Mouse (Mus musculus) midbrain, embryonic 15.5 days (tissue): Measurements from ENCODE around the gene Rnf169. TPM values are rescaled to one million over a fixed set of nuclear protein-coding genes. Genes with fewer than 3 reads are reported as not detected.
A peak's percentile ranks its signal among the peaks of the same experiment; 100 is the strongest.

Source experiments
- ATAC-seq: fragments of 200-750 bp; cut with Nextera tagmentation; replicated peaks from 2 replicates; pipeline ENCODE4 v1.8.0; 2017; ENCODE audit warnings: moderate TSS enrichment
- H3K27ac ChIP-seq: fragments of 300-500 bp; sonication (generic); 2 replicates; pipeline ENCODE4 v1.5.1; 2015; ENCODE audit warnings: mild to moderate bottlenecking, inconsistent platforms
- H3K27me3 ChIP-seq: fragments of 300-500 bp; sonication (generic); replicated peaks from 2 replicates; pipeline ENCODE4 v1.6.1; 2015; ENCODE audit warnings: inconsistent platforms
- H3K36me3 ChIP-seq: fragments of 300-500 bp; sonication (generic); replicated peaks from 2 replicates; pipeline ENCODE4 v1.6.1; 2015; ENCODE audit warnings: inconsistent platforms
- H3K4me1 ChIP-seq: fragments of 300-500 bp; sonication (generic); 2 replicates; pipeline ENCODE4 v1.6.1; 2015; ENCODE audit warnings: inconsistent platforms
- H3K4me2 ChIP-seq: fragments of 300-500 bp; sonication (generic); 2 replicates; pipeline ENCODE4 v1.6.1; 2015; ENCODE audit warnings: inconsistent platforms, mild to moderate bottlenecking, moderate library complexity
- H3K4me3 ChIP-seq: fragments of 300-500 bp; sonication (generic); 2 replicates; pipeline ENCODE4 v1.5.1; 2015; ENCODE audit warnings: mild to moderate bottlenecking, inconsistent platforms
- H3K9ac ChIP-seq: fragments of 300-500 bp; sonication (generic); 2 replicates; pipeline ENCODE4 v1.6.1; 2015; ENCODE audit warnings: mild to moderate bottlenecking, inconsistent platforms
- H3K9me3 ChIP-seq: fragments of 300-500 bp; sonication (generic); 2 replicates; pipeline ENCODE4 v1.6.1; 2016; ENCODE audit warnings: inconsistent platforms
- WGBS: fragments of 180-500 bp; shearing (Covaris S2); methylation state at CpG from one replicate; pipeline ENCODE4 v1.1.7; 2015; ENCODE audit warnings: mixed read lengths; 5-methylcytosine and 5-hydroxymethylcytosine counted together
- polyA plus RNA-seq: library from polyadenylated mRNA; unstranded; fragments of >200 nt; fragmentation: Nextera tagmentation; extraction: Ambion mirVana; gene quantifications from 2 replicates; pipeline ENCODE4 v1.2.1, GENCODE M21; 2015

Gene Rnf169
- polyA plus RNA-seq, 1 experiment from 2014 or later, result 5.7 TPM

DNA sequence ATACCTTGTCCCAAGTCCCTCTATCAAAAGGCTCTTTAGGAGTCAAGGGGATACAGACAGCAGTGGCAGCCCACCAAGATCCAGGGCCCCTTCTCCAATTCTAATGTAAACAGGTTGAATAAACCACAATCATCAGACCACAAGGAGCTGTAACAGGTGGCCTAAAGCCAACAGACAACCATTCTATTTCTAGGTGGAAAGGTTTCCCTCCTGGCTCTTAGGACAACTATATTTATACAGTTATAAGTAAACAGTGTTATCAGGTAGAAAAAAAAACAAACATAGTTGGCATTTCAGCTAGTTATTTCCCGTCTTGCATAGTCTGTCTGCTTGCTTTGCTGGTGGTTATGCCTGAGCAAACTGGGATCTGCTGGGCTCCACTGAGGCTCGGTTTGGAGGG lies 59.8 kb downstream of the Rnf169 start:
- Histone ChIP-seq H3K27ac (no peak overlapping the region), H3K4me2 (no peak overlapping the region), H3K4me3 (no peak overlapping the region), H3K36me3 (peaks cover 15% of the 10 kb centered on the region; the same call in 1 of the 2 replicates), H3K27me3 (peaks cover 15% of the 10 kb centered on the region; the same call in 1 of the 2 replicates), H3K9ac (no peak overlapping the region), H3K9me3 (no peaks in the 10 kb centered on the region), H3K4me1 (peaks cover 17% of the 10 kb centered on the region)
- 82% methylated on average over 2 of the region's 2 CpGs for WGBS
- no peak for ATAC-seq

DNA sequence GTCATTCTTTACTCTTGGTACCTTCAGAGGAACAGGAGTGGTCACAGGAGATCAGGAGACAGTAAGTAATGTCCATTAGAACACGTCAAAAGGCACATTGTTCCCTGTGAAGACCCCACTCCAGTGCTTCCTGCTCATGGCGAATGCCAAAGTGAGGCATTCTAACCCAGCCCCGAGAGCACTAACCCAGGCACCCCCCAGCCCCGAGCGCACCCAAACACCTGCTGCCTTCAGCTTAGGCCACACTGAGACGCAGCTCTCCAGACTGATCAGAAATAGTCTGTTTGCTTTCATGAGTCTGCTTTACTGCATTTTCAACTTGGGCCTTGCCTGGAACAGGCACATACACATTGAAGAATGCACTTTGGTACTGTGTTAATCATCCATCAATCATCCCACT lies 60.3 kb downstream of the Rnf169 start:
- ATAC-seq, result no peak
- Histone ChIP-seq H3K9ac (no peak overlapping the region), H3K27ac (no peak overlapping the region), H3K4me3 (no peak overlapping the region), H3K4me2 (no peak overlapping the region), H3K27me3 (peaks cover 15% of the 10 kb centered on the region; the same call in 1 of the 2 replicates), H3K4me1 (peaks cover 17% of the 10 kb centered on the region), H3K9me3 (no peaks in the 10 kb centered on the region), H3K36me3 (peaks cover 12% of the 10 kb centered on the region; the same call in 1 of the 2 replicates)
- 97% methylated on average over 6 of the region's 6 CpGs for WGBS

DNA sequence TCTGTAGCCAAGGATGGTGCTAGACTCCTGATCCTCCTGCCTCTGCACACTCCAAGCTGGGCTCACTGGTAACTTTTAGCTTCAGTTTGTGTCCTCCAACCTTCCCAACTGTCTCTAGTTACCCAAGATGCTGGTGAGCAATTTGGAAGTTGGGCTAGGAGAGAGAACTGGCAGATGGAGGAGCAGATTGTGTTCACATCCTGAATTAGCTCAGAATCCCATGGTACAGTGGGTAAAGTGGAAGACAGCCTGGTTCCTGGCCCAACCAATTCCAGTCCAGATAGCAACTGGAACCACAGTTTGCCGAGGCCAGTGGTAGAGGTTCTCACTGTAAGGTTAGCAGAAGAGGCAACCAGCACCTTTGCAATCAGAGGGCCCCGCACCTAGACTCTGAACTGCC lies 61.1 kb downstream of the Rnf169 start:
- no peak for ATAC-seq
- Histone ChIP-seq H3K4me1 (peaks cover 17% of the 10 kb centered on the region), H3K9me3 (no peaks in the 10 kb centered on the region), H3K27me3 (peaks cover 15% of the 10 kb centered on the region; the same call in 1 of the 2 replicates), H3K27ac (no peak overlapping the region), H3K4me3 (no peak overlapping the region), H3K4me2 (no peak overlapping the region), H3K9ac (no peak overlapping the region), H3K36me3 (peaks cover 8% of the 10 kb centered on the region; the same call in 1 of the 2 replicates)
- WGBS, result 97% methylated on average over 2 of the region's 2 CpGs

DNA sequence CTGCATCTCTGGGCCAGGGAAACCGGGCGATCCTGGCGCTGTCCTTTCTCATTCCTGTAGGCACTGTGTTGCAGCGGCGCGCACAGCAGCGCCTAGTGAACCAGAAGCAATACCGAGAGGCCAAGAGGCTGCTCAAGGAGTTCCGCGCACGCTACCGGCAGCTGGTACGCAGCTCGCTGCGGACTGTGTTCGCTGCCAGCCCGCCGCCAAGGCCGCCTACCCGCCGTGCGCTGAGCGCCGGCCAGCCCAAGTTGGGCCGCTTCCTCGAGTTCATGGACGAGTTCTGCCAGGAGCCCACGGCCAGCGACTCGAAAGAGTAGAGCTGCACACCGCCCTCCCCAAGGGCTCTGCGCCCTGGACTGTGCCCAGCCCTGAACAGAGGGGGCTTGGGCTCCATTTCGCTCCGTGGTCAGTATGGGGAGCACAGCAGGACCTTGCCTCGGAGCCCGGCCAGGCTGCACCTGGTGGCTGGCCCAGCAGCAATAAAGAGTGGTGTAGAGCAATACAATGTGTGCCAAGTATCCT lies 62.9 kb downstream of the Rnf169 start:
- Histone ChIP-seq H3K4me1 (peaks cover 17% of the 10 kb centered on the region), H3K27me3 (peaks cover 15% of the 10 kb centered on the region; the same call in 1 of the 2 replicates), H3K9ac (peak overlapping the region; percentile 17; the same call in 1 of the 2 replicates), H3K9me3 (no peaks in the 10 kb centered on the region), H3K4me3 (peak overlapping the region; percentile 29), H3K4me2 (peak overlapping the region; percentile 57), H3K36me3 (no peaks in the 10 kb centered on the region), H3K27ac (no peak overlapping the region)
- under 1% methylated on average over 36 of the region's 36 CpGs for WGBS
- peak; percentile 59 for ATAC-seq

DNA sequence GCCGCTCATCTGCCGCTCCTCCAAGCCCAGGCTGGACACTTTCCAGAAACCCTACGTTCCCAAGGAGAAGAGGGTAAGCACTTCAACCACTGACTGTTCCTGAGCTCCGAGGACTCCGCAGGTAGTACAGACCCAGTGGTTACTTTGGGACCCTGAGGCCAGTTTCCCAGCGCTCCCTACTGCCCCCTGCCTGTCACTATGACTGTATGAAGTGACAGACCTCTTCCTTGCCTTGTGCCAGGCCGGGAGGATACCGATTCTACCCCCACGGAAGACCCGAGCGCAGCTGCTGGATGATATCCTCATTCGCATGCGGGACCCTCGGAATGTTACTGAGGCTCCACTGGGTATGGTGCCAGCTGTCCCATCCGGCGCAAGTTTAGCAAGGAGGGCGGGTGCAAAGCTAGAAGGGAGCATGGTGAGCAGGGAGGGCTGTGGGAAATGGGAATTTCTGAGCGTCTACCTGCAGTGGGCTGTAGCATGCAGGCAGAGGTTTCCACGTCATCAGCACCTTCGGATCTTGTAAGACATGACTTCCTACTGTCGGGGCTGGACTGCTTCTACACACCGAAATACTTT lies 63.4 kb downstream of the Rnf169 start:
- WGBS, result 6% methylated on average over 22 of the region's 22 CpGs
- Histone ChIP-seq H3K4me2 (peak overlapping the region; percentile 57), H3K4me1 (peaks cover 17% of the 10 kb centered on the region), H3K4me3 (peak overlapping the region; percentile 29), H3K9ac (peak overlapping the region; percentile 17; the same call in 1 of the 2 replicates), H3K27ac (no peak overlapping the region), H3K9me3 (no peaks in the 10 kb centered on the region), H3K27me3 (peaks cover 15% of the 10 kb centered on the region; the same call in 1 of the 2 replicates), H3K36me3 (no peaks in the 10 kb centered on the region)
- peak; percentile 48 for ATAC-seq

DNA sequence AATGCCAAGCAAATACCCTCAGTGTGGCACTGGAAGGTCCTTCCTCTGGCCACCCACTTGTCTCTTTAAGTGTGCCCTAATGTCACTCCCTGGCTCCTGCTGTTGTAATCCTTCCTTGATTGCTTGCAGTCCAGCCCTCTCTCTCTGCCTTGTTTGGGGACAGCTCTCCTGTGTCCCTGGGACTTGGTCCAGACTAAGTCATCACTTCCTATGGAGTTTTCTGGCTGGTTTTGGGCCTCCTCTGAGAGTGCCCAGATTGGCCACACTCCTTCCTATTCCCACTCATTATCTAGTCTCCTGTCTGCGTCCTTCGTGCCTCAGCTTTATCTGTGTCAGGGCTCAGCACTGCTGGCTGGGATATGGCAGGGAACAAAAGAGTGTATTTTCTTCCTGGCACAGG lies 64.7 kb downstream of the Rnf169 start:
- Histone ChIP-seq H3K27me3 (peaks cover 15% of the 10 kb centered on the region; the same call in 1 of the 2 replicates), H3K36me3 (no peaks in the 10 kb centered on the region), H3K4me3 (no peak overlapping the region), H3K4me1 (peaks cover 17% of the 10 kb centered on the region), H3K4me2 (no peak overlapping the region), H3K9ac (no peak overlapping the region), H3K9me3 (no peaks in the 10 kb centered on the region), H3K27ac (no peak overlapping the region)
- no peak for ATAC-seq
- WGBS, result 73% methylated on average over 2 of the region's 2 CpGs

DNA sequence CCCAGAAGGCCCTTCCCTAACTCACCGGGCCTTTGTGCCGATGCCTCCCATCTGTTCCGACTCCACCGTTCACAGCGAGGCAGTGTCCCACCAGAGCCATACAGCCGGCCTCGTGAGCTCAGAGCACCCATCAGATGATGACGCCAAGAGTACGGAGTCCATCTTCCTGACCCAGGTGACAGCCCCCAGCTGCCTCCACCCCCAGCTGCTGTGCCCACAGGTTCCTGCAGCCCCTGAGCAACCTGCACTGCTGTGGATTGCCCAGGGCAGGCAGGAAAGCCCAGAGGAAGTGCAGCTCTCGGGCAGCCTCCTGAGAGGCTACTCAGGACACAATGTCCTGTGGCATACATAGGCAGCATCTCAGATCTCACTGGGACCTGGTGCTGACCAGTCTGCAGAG lies 65.9 kb downstream of the Rnf169 start:
- Histone ChIP-seq H3K4me2 (no peak overlapping the region), H3K4me3 (no peak overlapping the region), H3K27me3 (peaks cover 15% of the 10 kb centered on the region; the same call in 1 of the 2 replicates), H3K9ac (no peak overlapping the region), H3K9me3 (no peaks in the 10 kb centered on the region), H3K4me1 (peaks cover 17% of the 10 kb centered on the region), H3K27ac (no peak overlapping the region), H3K36me3 (no peaks in the 10 kb centered on the region)
- ATAC-seq, result no peak
- 87% methylated on average over 10 of the region's 10 CpGs for WGBS

DNA sequence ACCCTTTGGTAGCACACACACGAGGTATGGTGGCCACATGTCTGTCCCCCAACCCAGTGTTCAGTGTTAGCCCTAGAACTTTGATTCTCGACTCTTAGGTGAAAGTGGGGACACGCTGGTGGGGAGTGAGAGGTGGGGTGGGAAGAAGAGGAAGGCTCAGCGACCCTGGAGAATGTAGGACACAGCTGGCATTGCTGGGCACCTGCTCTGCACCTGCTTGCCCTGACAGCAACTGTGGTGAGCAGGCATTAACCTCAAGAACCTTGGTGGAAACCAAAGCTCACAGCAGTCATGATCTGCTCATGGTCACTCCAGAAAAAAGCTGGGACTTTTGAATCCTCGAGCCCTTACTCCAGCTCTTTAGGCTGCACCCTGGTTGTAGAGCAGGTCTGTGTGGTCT lies 69.2 kb downstream of the Rnf169 start:
- Histone ChIP-seq H3K27ac (no peak overlapping the region), H3K4me2 (no peak overlapping the region), H3K4me1 (no peaks in the 10 kb centered on the region), H3K9me3 (no peaks in the 10 kb centered on the region), H3K4me3 (no peak overlapping the region), H3K36me3 (no peaks in the 10 kb centered on the region), H3K9ac (no peak overlapping the region), H3K27me3 (no peaks in the 10 kb centered on the region)
- ATAC-seq, result no peak
- 79% methylated on average over 5 of the region's 5 CpGs for WGBS

DNA sequence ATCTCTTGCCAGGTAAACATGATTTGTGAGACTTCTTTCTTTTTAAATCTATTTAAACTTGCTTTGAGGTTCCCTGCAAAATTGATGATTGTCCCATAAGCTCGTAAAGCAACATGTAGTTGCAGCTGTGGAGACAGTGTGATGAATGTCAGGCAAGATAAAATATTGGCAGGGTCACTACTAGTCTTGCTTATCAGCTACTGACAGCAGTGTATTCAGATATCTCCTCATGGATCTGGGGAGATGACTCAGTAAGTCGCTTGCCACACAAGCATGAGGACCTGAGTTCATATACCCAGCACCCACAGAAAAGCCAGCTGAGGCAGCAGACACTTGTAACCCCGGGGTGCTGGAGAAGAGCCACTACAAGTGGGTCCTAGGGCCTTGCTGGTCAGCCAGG lies 72.8 kb downstream of the Rnf169 start:
- Histone ChIP-seq H3K4me1 (no peaks in the 10 kb centered on the region; the same call in 1 of the 2 replicates), H3K27ac (no peak overlapping the region), H3K4me2 (no peak overlapping the region), H3K27me3 (no peaks in the 10 kb centered on the region), H3K36me3 (no peaks in the 10 kb centered on the region), H3K9me3 (no peaks in the 10 kb centered on the region), H3K4me3 (no peak overlapping the region), H3K9ac (no peak overlapping the region)
- 89% methylated on average over 3 of the region's 3 CpGs for WGBS
- no peak for ATAC-seq

DNA sequence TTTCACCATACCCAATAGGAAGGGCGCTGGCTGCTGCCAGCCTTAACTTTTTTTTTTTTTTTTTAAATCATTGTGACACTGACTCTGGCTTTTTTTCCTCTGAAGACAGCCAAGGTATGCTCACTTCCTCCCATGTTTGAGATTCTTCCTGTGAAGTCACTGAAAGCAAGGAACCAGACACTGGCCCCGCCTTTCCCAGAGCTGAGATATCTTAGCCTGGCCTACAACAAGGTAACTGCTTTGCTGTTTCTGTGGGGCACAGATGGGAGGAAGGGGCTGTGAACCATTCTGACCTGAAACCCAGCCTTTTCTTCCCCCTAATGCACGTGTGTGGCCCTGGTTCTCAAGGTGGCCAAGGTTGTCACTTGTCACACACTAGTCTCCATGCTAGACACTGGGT lies 73.9 kb downstream of the Rnf169 start:
- Histone ChIP-seq H3K9ac (no peak overlapping the region), H3K4me1 (peaks cover 5% of the 10 kb centered on the region; the same call in 1 of the 2 replicates), H3K4me3 (no peak overlapping the region), H3K36me3 (no peaks in the 10 kb centered on the region), H3K27me3 (no peaks in the 10 kb centered on the region), H3K27ac (no peak overlapping the region), H3K9me3 (no peaks in the 10 kb centered on the region), H3K4me2 (no peak overlapping the region)
- ATAC-seq, result no peak
- WGBS, result 91% methylated on average over 3 of the region's 3 CpGs

DNA sequence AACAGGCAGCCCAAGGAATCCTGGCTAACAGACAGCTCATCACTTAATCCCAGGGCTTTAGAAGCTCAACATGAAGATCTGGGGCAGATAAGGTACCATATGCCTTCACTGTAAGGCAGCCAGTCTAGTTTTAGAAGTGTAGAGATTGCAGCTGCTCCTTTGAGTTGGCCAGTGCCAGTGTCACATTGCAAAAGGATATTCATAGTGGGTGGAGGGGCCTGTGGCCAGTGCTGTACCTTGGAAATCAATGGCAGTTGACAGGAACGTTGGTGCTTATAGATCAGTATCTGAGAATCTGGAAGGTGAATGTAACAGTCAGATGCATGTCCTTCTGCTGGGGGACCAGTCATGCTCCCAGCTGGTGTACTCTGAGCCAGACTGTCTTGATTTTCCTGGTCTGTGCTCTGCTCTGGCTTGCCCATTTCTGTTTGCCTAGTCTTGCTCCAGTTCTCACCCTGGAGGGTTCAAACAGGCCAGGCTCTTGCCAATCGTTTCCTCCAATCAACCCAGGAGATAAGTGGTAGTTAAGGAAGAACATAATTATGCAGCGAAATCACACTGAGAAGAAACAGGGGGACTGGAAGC lies 75.7 kb downstream of the Rnf169 start:
- Histone ChIP-seq H3K27ac (no peak overlapping the region), H3K9me3 (no peaks in the 10 kb centered on the region), H3K9ac (no peak overlapping the region), H3K4me1 (peaks cover 5% of the 10 kb centered on the region; the same call in 1 of the 2 replicates), H3K36me3 (no peaks in the 10 kb centered on the region), H3K4me3 (no peak overlapping the region), H3K27me3 (no peaks in the 10 kb centered on the region), H3K4me2 (no peak overlapping the region)
- WGBS, result 67% methylated on average over 3 of the region's 3 CpGs
- ATAC-seq, result no peak

DNA sequence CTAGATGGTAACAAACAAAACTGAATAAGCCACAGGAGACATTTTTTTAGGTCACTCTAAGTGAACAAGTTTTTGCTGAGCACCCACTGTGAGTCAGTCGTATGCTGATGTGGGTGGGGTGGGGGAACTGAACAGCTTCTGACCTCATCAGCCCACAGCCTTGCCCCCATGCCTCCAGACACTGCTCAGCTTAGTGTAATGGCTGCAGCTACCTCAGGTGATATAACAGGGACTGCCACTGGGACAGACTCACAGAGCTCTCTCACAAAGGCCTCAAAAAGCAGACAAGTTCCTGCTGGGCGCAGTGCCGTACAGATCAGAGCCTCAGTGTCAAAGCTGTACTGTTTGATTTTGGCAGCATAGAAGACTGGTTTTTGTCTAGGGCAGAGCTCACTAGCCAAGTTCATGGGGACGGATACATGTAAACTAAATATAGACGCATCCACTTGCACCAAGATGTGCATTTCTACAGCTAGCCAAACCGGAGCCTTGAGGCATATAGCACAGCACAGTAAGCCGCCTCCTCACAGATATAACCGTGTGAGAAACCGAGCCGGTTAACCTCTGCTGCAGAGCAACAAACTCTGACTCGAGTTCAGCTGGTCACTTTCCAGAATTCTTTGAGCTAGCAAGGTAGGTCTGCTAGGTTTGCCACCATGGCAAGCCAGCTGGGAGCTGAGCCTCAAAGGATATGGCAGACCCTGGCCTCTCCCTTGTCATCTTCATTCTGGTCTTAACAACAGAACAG lies 77.2 kb downstream of the Rnf169 start:
- 64% methylated on average over 11 of the region's 11 CpGs for WGBS
- peak; percentile 64 for ATAC-seq

More for the DNA sequence above, 77.2 kb downstream of the Rnf169 start:
- Histone ChIP-seq H3K4me2 (no peak overlapping the region), H3K9ac (no peak overlapping the region), H3K9me3 (no peaks in the 10 kb centered on the region), H3K36me3 (no peaks in the 10 kb centered on the region), H3K27me3 (no peaks in the 10 kb centered on the region), H3K4me1 (peaks cover 5% of the 10 kb centered on the region; the same call in 1 of the 2 replicates), H3K4me3 (no peak overlapping the region), H3K27ac (peak overlapping the region; percentile 18; the same call in 1 of the 2 replicates)
